Mouse (Mus musculus) olfactory bulb, adult 2 months (tissue): ENCODE measurements around the gene Rtkn2.

Experiments used
- CTCF ChIP-seq: fragments of 200-500 bp; IDR thresholded peaks from 2 replicates; pipeline ENCODE4 v1.5.1; 2012; ENCODE audit warnings: low read depth, mild to moderate bottlenecking, low read length, moderate library complexity; ENCODE audit not compliant: insufficient read depth
- POLR2A ChIP-seq: fragments of 200-500 bp; IDR thresholded peaks from 2 replicates; pipeline ENCODE4 v1.6.1; 2012; ENCODE audit warnings: mild to moderate bottlenecking, low read depth, low read length, moderate library complexity; ENCODE audit not compliant: insufficient read depth

DNA sequence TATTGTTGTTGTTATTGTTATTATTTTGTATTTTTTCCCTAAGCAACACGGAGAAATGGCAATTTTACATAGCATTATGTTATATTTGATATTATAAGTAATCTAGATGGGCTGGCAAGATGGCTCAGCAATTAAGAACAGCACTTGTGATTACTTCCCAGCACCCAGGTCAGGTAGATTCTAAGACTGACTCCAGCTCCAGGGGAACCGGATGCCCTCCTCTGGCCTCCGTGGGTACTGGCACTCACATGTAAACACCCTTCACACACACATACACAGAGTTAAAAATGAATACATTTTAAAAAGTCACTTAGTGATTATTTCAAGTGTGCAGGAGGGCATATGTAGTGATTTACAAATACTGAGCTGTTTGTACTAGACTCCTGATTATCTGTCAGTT is 108.4 kb downstream of the Rtkn2 start:
- no peak for TF ChIP-seq CTCF
- TF ChIP-seq POLR2A: no peak
